Mouse (Mus musculus) urinary bladder, adult 18-20 months (tissue): ENCODE measurements around the gene Bicral.

Experiments used
- DNase-seq, 2 experiments: peaks; one replicate each; pipeline ENCODE4 v3.0.0; 2022; ENCODE audit warnings: low spot score in 2 of 2, mixed read lengths in 2 of 2

Gene Bicral

GRCm38 (mm10) chr17:46843716-46844115 lies 14.6 kb downstream of the Bicral start:
- DNase-seq, result no peak

- DNase-seq, result no peak
Observed at GRCm38 (mm10) chr17:46843022-46843421, 15.3 kb downstream of the Bicral start.

- no peak for DNase-seq
Observed at GRCm38 (mm10) chr17:46840304-46841010, 17.8 kb downstream of the Bicral start.

- DNase-seq, result no peak
Observed at GRCm38 (mm10) chr17:46838396-46838920, 19.8 kb downstream of the Bicral start.

- no peak for DNase-seq
Observed at GRCm38 (mm10) chr17:46837897-46838296, 20.4 kb downstream of the Bicral start.

GRCm38 (mm10) chr17:46835093-46835715 lies 23.1 kb downstream of the Bicral start:
- DNase-seq, result no peak

GRCm38 (mm10) chr17:46832981-46833305 lies 25.3 kb downstream of the Bicral start:
- no peak for DNase-seq

- no peak for DNase-seq
Observed at GRCm38 (mm10) chr17:46832101-46832980, 25.9 kb downstream of the Bicral start.

GRCm38 (mm10) chr17:46829856-46830535 lies 28.3 kb downstream of the Bicral start:
- no peak for DNase-seq

GRCm38 (mm10) chr17:46828935-46829334 lies 29.3 kb downstream of the Bicral start:
- no peak for DNase-seq

- DNase-seq, result no peak
Observed at GRCm38 (mm10) chr17:46823091-46823490, 35.2 kb downstream of the Bicral start.

GRCm38 (mm10) chr17:46820628-46821027 lies 37.7 kb downstream of the Bicral start:
- DNase-seq, result no peak

- DNase-seq, result no peak
Observed at GRCm38 (mm10) chr17:46817734-46818158, 40.5 kb downstream of the Bicral start.

GRCm38 (mm10) chr17:46816306-46816705 lies 42.0 kb downstream of the Bicral start:
- DNase-seq, result no peak

GRCm38 (mm10) chr17:46814497-46814896 lies 43.8 kb downstream of the Bicral start:
- no peak for DNase-seq

GRCm38 (mm10) chr17:46813637-46814036 lies 44.6 kb downstream of the Bicral start:
- no peak for DNase-seq

- DNase-seq, result no peak
Observed at GRCm38 (mm10) chr17:46812442-46812841, 45.8 kb downstream of the Bicral start.

GRCm38 (mm10) chr17:46810672-46811071 lies 47.6 kb downstream of the Bicral start:
- DNase-seq, result no peak

- no peak for DNase-seq
Observed at GRCm38 (mm10) chr17:46809131-46809830, 49.0 kb downstream of the Bicral start.

- no peak for DNase-seq
Observed at GRCm38 (mm10) chr17:46808376-46808775, 49.9 kb downstream of the Bicral start.

GRCm38 (mm10) chr17:46801761-46802160 lies 56.5 kb downstream of the Bicral start:
- DNase-seq, result no peak
